Mouse (Mus musculus): Measurements from ENCODE around the gene Trdmt1.
"Not testable (repeated sequence)": the region's sequence is repeated elsewhere in the genome, so short reads cannot be mapped to it uniquely, and the experiment has no call there.

GRCm38 (mm10) chr2:13583746-13584145 is 39.3 kb upstream of the Trdmt1 start:
- TF ChIP-seq ZNF384 (IDR thresholded peaks at IDR 0.05; ENCODE audit: low read depth, low read length); ZC3H11A (IDR thresholded peaks at IDR 0.05; ENCODE audit: borderline replicate concordance, low read depth, low read length); MAFK (IDR thresholded peaks at IDR 0.05; ENCODE audit: insufficient read depth, low read depth, low read length); CHD2 (IDR thresholded peaks at IDR 0.05; ENCODE audit: low read depth, low read length): not testable (repeated sequence)
